Mouse (Mus musculus) spleen, adult 2 months (tissue): ENCODE data around the gene Tmem198.
A peak's percentile ranks its signal among the peaks of the same experiment; 100 is the strongest.

ENCODE experiments used
- CTCF ChIP-seq: fragments of 200-500 bp; IDR thresholded peaks from 2 replicates; pipeline ENCODE4 v1.5.1; 2011; ENCODE audit warnings: mild to moderate bottlenecking, inconsistent platforms; ENCODE audit not compliant: insufficient read depth, insufficient read length, insufficient replicate concordance; ENCODE audit errors: extremely low read depth
- POLR2A ChIP-seq: fragments of 200-500 bp; IDR thresholded peaks from 2 replicates; pipeline ENCODE4 v1.6.1; 2011; ENCODE audit warnings: low read depth, low read length, inconsistent platforms

DNA sequence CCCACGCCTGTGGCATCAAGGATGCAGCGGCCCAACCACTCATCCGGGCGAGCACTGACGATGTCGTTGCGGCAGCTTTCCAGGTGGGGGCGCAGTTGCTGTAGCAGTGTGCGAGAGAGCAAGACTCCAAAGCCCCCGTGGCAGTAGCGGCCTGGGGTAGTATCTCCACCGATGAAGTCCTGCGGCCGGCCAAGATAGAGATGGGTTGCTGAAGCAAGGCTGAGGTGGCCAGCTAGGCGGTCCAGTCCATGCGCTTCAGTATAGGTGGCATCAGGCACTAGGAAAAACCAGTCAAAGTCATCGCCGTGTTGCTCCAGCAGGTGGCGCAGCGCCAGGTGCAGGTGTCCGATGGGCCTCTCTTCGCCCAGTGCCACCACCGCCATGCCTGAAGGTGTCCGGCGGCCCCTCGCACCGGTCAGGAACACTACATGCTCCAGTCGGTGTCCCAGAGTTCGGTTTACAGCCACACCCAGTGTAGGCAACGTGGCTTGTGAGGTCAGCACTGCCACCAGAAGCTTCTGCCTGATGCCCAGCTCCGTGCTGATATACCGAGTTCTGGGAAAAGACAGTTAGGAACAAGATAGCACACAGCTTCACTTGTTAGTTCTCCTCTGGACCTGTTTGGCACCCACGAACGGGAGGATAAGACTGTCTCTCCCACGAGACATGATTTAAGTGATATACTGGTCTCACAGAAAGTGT lies 1.9 kb upstream of the Tmem198 start:
- TF ChIP-seq CTCF (peak; percentile 74), POLR2A (no peak)
